Mouse (Mus musculus) testis, adult 2 months (tissue): ENCODE measurements around the gene Tcf7l1. TPM values are rescaled to one million over a fixed set of nuclear protein-coding genes. Genes with fewer than 3 reads are reported as not detected.

ENCODE experiments used
- H3K27ac ChIP-seq: fragments of 200-500 bp; 2 replicates; pipeline ENCODE4 v1.5.1; 2012; ENCODE audit warnings: low read depth, low read length; ENCODE audit not compliant: control insufficient read depth, insufficient read depth
- H3K27me3 ChIP-seq: fragments of 200-500 bp; 2 replicates; pipeline ENCODE4 v1.6.1; 2012; ENCODE audit warnings: mild to moderate bottlenecking, low read length, moderate library complexity; ENCODE audit not compliant: control insufficient read depth, insufficient read depth
- H3K36me3 ChIP-seq: fragments of 200-500 bp; 2 replicates; pipeline ENCODE4 v1.6.1; 2012; ENCODE audit warnings: mild to moderate bottlenecking, low read length; ENCODE audit not compliant: control insufficient read depth, insufficient read depth
- H3K4me1 ChIP-seq: fragments of 200-500 bp; 2 replicates; pipeline ENCODE4 v1.6.1; 2012; ENCODE audit warnings: low read length; ENCODE audit not compliant: control insufficient read depth, insufficient read depth
- H3K4me3 ChIP-seq: fragments of 200-500 bp; 2 replicates; pipeline ENCODE4 v1.5.1; 2012; ENCODE audit warnings: low read depth, mild to moderate bottlenecking, low read length, moderate library complexity, mixed read lengths; ENCODE audit not compliant: control insufficient read depth
- CTCF ChIP-seq: fragments of 200-500 bp; IDR thresholded peaks from 2 replicates; pipeline ENCODE4 v1.5.1; 2012; ENCODE audit warnings: low read depth, mild to moderate bottlenecking, inconsistent platforms, low read length, moderate library complexity; ENCODE audit not compliant: control insufficient read depth, insufficient read depth, insufficient replicate concordance
- POLR2A ChIP-seq: fragments of 200-500 bp; IDR thresholded peaks from 2 replicates; pipeline ENCODE4 v1.6.1; 2012; ENCODE audit warnings: low read depth, mild to moderate bottlenecking, inconsistent platforms, low read length, moderate library complexity; ENCODE audit not compliant: control insufficient read depth
- polyA plus RNA-seq: library from polyadenylated mRNA; depleted of rRNA; stranded (reverse); fragments of >200 nt; gene quantifications from 2 replicates; pipeline ENCODE4 v1.2.3, GENCODE M21; 2012

Tcf7l1 gene
- polyA plus RNA-seq, 1 experiment = 3.0 TPM

DNA sequence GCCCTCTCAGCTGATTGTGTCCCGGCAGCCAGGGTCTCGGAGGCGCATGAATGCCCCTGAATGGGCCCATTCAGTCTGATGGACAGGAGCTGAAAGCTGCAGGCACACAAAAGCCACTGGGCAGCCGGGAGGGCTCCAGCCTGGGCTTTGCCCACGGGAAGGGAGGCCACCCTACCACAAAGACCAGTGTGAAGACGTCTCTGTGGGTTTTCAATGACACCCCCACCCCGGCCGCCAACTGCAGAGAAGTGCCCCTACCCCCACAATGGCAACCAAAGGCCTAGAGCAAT lies 58.5 kb downstream of the Tcf7l1 start:
- H3K27me3 ChIP-seq = no peaks in the 10 kb centered on the region
- no peaks in the 10 kb centered on the region for H3K4me1 ChIP-seq
- H3K36me3 ChIP-seq = no peaks in the 10 kb centered on the region
- TF ChIP-seq POLR2A = no peak
- TF ChIP-seq CTCF = no peak
- H3K4me3 ChIP-seq = no peak overlapping the region
- H3K27ac ChIP-seq = no peak overlapping the region

DNA sequence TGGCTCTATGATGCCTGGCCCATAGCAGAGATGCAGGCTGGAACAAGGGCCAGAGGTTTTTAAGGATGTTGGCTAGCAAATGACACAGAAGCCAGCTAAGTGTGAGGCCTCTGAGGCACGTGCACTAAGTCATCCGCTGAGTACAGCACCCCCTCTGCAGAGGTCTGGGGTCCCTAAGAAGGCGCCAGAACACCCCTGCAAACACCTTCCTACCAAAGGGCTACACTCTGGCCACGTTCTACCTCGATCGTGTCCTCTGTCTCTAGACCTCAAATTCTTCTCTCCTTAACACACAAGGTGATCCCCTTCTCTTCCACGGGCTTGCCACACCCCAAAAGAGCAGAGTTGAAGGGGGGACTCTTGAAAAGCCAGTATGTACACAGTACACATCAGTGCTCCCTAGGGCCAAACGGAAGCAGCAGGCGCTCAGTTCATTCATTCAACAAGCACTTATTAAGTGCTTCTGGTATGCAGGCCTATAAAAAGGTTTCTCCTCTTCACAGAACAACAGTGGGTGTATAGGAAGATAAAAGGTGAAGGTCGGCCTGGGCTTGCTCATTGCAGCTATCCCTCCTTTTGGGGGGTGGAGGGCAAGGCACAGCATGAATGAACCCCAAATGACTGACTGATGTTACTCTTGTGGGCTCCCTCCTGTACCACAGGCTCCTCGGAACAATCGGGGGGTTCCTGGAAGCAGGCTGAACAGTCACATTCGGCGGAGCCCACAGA lies 59.1 kb downstream of the Tcf7l1 start:
- Histone ChIP-seq H3K36me3 (no peaks in the 10 kb centered on the region), H3K4me3 (no peak overlapping the region)

DNA sequence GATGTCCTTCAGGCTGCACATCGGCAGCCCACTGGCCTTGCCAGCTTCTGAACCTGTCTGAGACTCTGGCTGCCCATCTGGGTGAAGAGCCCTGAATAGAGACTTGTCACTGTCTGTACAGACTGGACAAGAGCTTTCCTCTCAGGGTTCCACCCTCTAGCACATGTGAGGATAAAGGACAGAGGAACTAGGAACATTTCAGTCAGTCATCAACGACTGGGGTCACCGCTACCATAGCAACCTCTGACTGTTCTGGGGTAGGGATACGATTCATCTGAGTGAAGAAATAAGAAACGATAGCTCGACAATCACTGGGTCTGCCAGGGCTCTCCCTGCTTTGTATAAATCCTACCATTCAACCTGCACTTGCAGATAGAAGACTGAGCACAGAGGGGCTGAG lies 61.2 kb downstream of the Tcf7l1 start:
- H3K27ac ChIP-seq = no peak overlapping the region
- H3K36me3 ChIP-seq = no peaks in the 10 kb centered on the region
- H3K27me3 ChIP-seq = no peaks in the 10 kb centered on the region
- no peaks in the 10 kb centered on the region for H3K4me1 ChIP-seq
- TF ChIP-seq CTCF (no peak), POLR2A (no peak)
- no peak overlapping the region for H3K4me3 ChIP-seq

More for the DNA sequence above, 59.1 kb downstream of the Tcf7l1 start:
- H3K27me3 ChIP-seq = no peaks in the 10 kb centered on the region
- TF ChIP-seq POLR2A (no peak), CTCF (no peak)
- H3K4me1 ChIP-seq = no peaks in the 10 kb centered on the region
- no peak overlapping the region for H3K27ac ChIP-seq

DNA sequence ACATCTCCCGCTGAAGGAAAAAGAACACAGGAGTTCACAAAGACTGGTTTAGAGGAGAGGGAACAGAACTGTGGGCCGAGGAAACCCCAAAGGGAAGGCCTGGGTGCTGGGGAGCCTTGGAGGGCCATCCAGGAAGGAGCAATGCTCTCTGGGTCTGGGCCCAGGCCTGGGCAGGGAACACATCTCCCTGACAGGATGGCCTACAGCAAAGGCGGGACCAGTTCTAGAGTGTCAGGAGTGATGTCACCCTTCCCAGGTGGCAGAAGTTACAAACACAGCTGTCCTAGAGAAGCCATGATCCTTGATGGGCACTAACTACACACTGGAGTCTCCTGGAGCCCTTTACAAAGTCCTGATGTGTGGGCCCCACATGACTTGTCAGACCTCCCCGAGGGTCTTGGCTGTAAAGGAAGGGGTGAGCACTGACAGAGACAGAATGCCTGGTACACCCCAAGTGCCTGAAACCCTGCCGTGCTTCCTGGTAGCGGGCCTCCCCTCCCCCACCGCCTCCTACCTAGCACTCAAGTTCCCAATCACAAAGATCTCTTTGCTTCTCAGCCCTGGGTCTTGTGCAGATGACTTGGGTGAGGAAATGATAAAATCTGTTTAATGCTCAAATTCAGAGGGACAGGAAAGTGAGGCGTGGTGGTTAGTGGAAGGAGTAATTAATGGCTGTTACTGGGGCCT lies 64.4 kb downstream of the Tcf7l1 start:
- Histone ChIP-seq H3K27ac (no peak overlapping the region), H3K4me3 (no peak overlapping the region), H3K27me3 (no peaks in the 10 kb centered on the region), H3K4me1 (no peaks in the 10 kb centered on the region), H3K36me3 (no peaks in the 10 kb centered on the region)
- TF ChIP-seq CTCF (no peak), POLR2A (no peak)

DNA sequence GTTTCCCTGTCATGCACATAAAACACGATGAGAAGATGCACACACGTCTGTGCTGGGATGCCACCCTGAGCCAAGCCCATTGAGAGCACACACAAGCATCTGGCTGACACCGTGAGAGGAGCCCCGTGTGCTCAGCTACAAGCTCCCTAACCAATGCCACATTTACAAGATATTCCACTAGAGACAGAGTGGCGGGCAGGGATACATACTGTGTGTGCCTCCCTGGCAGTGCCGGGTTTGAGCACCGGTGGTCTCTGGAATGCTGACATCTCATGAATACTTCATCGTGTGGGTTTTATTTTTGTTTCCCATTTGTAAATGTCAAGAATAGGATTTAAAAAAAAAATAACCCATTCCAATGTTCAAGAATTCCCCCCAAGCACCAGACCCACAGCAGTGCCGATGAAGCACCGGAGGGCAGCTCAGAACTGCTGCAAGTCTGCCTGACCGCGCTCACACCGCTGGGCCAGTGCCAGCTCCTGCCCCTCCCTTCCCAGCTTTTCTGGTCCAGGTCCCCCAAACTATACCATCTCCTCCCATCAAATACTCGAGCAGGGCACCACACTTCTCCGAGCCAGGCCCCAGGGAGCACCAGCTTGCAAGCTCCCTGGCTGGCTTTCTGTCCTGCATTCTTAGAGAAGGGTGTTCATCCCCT lies 65.2 kb downstream of the Tcf7l1 start:
- no peaks in the 10 kb centered on the region for H3K4me1 ChIP-seq
- no peaks in the 10 kb centered on the region for H3K27me3 ChIP-seq
- H3K4me3 ChIP-seq = no peak overlapping the region
- no peaks in the 10 kb centered on the region for H3K36me3 ChIP-seq
- no peak overlapping the region for H3K27ac ChIP-seq
- no peak for TF ChIP-seq POLR2A
- no peak for TF ChIP-seq CTCF

DNA sequence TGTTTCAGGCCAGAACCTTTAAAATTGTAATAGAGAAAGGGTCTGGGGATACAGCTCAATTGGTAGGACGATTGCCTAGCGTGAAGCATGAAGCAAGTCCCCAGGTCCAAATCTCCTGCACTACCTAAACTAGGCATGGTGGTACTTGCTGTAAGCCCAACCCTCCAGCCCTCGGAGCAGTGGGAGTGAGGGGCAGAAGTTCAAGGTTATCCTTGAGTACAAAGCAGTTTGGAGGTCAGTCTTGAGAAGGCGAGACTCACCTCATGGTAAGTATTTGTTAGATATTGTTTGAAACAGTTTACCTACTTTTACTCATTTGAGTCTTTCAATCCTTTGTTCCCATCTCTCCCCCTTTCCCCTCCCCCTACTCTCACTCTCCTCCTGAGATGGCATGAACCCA lies 65.9 kb downstream of the Tcf7l1 start:
- no peak overlapping the region for H3K27ac ChIP-seq
- H3K4me3 ChIP-seq = no peak overlapping the region
- TF ChIP-seq CTCF = no peak
- TF ChIP-seq POLR2A = no peak
- H3K4me1 ChIP-seq = no peaks in the 10 kb centered on the region
- H3K27me3 ChIP-seq = no peaks in the 10 kb centered on the region
- H3K36me3 ChIP-seq = no peaks in the 10 kb centered on the region

GRCm38 (mm10) chr6:72720852-72721251 lies 68.2 kb downstream of the Tcf7l1 start:
- Histone ChIP-seq H3K36me3 (no peaks in the 10 kb centered on the region), H3K27ac (no peak overlapping the region), H3K4me1 (no peaks in the 10 kb centered on the region), H3K4me3 (no peak overlapping the region), H3K27me3 (no peaks in the 10 kb centered on the region)
- no peak for TF ChIP-seq CTCF
- TF ChIP-seq POLR2A = no peak
